Mouse (Mus musculus): ENCODE data around the gene Coro2b.
A peak's percentile ranks its signal among the peaks of the same experiment; 100 is the strongest.
"Not testable (repeated sequence)": the region's sequence is repeated elsewhere in the genome, so short reads cannot be mapped to it uniquely, and the experiment has no call there.

The Coro2b gene

GRCm38 (mm10) chr9:62474206-62474605 lies 62.6 kb downstream of the Coro2b start:
- DNase-seq (ENCODE audit: low read depth, low spot score), result no peak

- no peak for DNase-seq (ENCODE audit: low read depth, low spot score)
Observed at GRCm38 (mm10) chr9:62471541-62472189, 65.2 kb downstream of the Coro2b start.

GRCm38 (mm10) chr9:62471041-62471440 lies 65.8 kb downstream of the Coro2b start:
- no peak for DNase-seq (ENCODE audit: low read depth, low spot score)

GRCm38 (mm10) chr9:62470398-62470797 lies 66.4 kb downstream of the Coro2b start:
- peak; percentile 65 for DNase-seq (ENCODE audit: low read depth, low spot score)

GRCm38 (mm10) chr9:62469696-62470095 lies 67.1 kb downstream of the Coro2b start:
- no peak for DNase-seq (ENCODE audit: low read depth, low spot score)

- peak; percentile 16 for DNase-seq (ENCODE audit: low read depth, low spot score)
Observed at GRCm38 (mm10) chr9:62469143-62469542, 67.7 kb downstream of the Coro2b start.

- no peak for DNase-seq (ENCODE audit: low read depth, low spot score)
Observed at GRCm38 (mm10) chr9:62467413-62467784, 69.4 kb downstream of the Coro2b start.

- DNase-seq (ENCODE audit: low read depth, low spot score), result no peak
Observed at GRCm38 (mm10) chr9:62466742-62467412, 70.0 kb downstream of the Coro2b start.

GRCm38 (mm10) chr9:62466053-62466452 lies 70.8 kb downstream of the Coro2b start:
- DNase-seq (ENCODE audit: low read depth, low spot score), result no peak

- no peak for DNase-seq (ENCODE audit: low read depth, low spot score)
Observed at GRCm38 (mm10) chr9:62464727-62465126, 72.1 kb downstream of the Coro2b start.

- DNase-seq (ENCODE audit: low read depth, low spot score), result no peak
Observed at GRCm38 (mm10) chr9:62461766-62462165, 75.1 kb downstream of the Coro2b start.

GRCm38 (mm10) chr9:62461095-62461494 lies 75.7 kb downstream of the Coro2b start:
- no peak for DNase-seq (ENCODE audit: low read depth, low spot score)

- DNase-seq (ENCODE audit: low read depth, low spot score), result no peak
Observed at GRCm38 (mm10) chr9:62460086-62460485, 76.8 kb downstream of the Coro2b start.

- no peak for DNase-seq (ENCODE audit: low read depth, low spot score)
Observed at GRCm38 (mm10) chr9:62458457-62458856, 78.4 kb downstream of the Coro2b start.

GRCm38 (mm10) chr9:62456015-62456414 lies 80.8 kb downstream of the Coro2b start:
- DNase-seq (ENCODE audit: low read depth, low spot score), result no peak

- no peak for DNase-seq (ENCODE audit: low read depth, low spot score)
Observed at GRCm38 (mm10) chr9:62455210-62455969, 81.5 kb downstream of the Coro2b start.

GRCm38 (mm10) chr9:62452373-62452993 lies 84.4 kb downstream of the Coro2b start:
- no peak for DNase-seq (ENCODE audit: low read depth, low spot score)

- no peak for DNase-seq (ENCODE audit: low read depth, low spot score)
Observed at GRCm38 (mm10) chr9:62451585-62452372, 85.1 kb downstream of the Coro2b start.

- no peak for DNase-seq (ENCODE audit: low read depth, low spot score)
Observed at GRCm38 (mm10) chr9:62450862-62451261, 86.0 kb downstream of the Coro2b start.

- no peak for DNase-seq (ENCODE audit: low read depth, low spot score)
Observed at GRCm38 (mm10) chr9:62450355-62450754, 86.5 kb downstream of the Coro2b start.

GRCm38 (mm10) chr9:62447337-62447736 lies 89.5 kb downstream of the Coro2b start:
- DNase-seq (ENCODE audit: low read depth, low spot score), result not testable (repeated sequence)
